Mouse (Mus musculus): ENCODE results near the gene Agbl3.

DNA sequence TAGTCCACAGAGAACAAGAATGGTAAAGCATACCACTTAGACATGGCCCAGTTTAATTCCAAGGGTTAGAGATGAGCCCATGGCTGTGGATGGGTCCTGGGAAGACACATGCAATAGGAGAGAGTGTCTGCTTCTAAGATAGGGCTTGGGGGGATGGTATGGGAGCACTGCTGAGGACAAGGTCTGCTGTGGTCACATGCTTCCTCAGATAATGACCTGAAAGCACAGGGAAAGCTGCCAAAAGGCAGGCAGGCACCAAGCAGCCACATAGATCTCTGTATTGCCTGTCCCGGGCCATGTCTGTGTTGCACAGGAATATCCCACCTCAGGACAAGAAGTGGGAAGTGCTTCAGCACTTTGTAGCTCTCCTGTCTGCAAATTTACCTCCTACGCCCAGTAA is 118.9 kb downstream of the Agbl3 start:
- TF ChIP-seq CTCF (IDR thresholded peaks at IDR 0.05; ENCODE audit: borderline replicate concordance, control insufficient read depth, extremely low read depth, insufficient read depth, low read length, poor library complexity) (no peak), POLR2A (IDR thresholded peaks at IDR 0.05; ENCODE audit: control insufficient read depth, extremely low read depth, insufficient read depth, low read length, poor library complexity) (no peak)

Measured in thymus, adult 2 months (tissue).